Mouse (Mus musculus) erythroblast, embryonic 14.5 days (primary cell): ENCODE data around the gene Ptpn13. TPM values are rescaled to one million over a fixed set of nuclear protein-coding genes. Genes with fewer than 3 reads are reported as not detected.

Experiments used
- H3K27me3 ChIP-seq: 2 replicates; pipeline ENCODE4 v1.6.1; 2012; ENCODE audit warnings: inconsistent platforms; ENCODE audit not compliant: control insufficient read depth
- H3K36me3 ChIP-seq: 2 replicates; pipeline ENCODE4 v1.6.1; 2012; ENCODE audit warnings: mild to moderate bottlenecking, inconsistent platforms; ENCODE audit not compliant: control insufficient read depth
- H3K4me1 ChIP-seq: 2 replicates; pipeline ENCODE4 v1.6.1; 2012; ENCODE audit warnings: inconsistent platforms; ENCODE audit not compliant: control insufficient read depth
- H3K4me3 ChIP-seq: replicated peaks from 2 replicates; pipeline ENCODE3; 2012; ENCODE audit warnings: moderate library complexity, mild to moderate bottlenecking, inconsistent platforms
- H3K9me3 ChIP-seq: 2 replicates; pipeline ENCODE4 v1.6.1; 2012; ENCODE audit warnings: low read length, inconsistent platforms, mixed read lengths; ENCODE audit not compliant: control insufficient read depth
- GATA1 ChIP-seq: IDR thresholded peaks from 2 replicates; pipeline ENCODE4 v1.6.1; 2012; ENCODE audit warnings: low read length, inconsistent platforms, mixed read lengths
- TAL1 ChIP-seq: IDR thresholded peaks from 3 replicates; pipeline ENCODE4 v1.6.1; 2012; ENCODE audit warnings: low read length, inconsistent platforms, mixed read lengths
- polyA plus RNA-seq: library from polyadenylated mRNA; stranded (reverse); fragments of >175 nt; gene quantifications from 2 replicates; pipeline ENCODE4 v1.2.3, GENCODE M21; 2012

The Ptpn13 gene
- polyA plus RNA-seq, 1 experiment = 0.01 TPM

GRCm38 (mm10) chr5:103436039-103436944, 11.3 kb downstream of the Ptpn13 start:
- peaks cover 4% of the 10 kb centered on the region for H3K4me1 ChIP-seq
- TF ChIP-seq TAL1 = no peak
- no peaks in the 10 kb centered on the region for H3K36me3 ChIP-seq
- H3K9me3 ChIP-seq = no peaks in the 10 kb centered on the region
- no peak overlapping the region for H3K4me3 ChIP-seq
- no peaks in the 10 kb centered on the region for H3K27me3 ChIP-seq

DNA sequence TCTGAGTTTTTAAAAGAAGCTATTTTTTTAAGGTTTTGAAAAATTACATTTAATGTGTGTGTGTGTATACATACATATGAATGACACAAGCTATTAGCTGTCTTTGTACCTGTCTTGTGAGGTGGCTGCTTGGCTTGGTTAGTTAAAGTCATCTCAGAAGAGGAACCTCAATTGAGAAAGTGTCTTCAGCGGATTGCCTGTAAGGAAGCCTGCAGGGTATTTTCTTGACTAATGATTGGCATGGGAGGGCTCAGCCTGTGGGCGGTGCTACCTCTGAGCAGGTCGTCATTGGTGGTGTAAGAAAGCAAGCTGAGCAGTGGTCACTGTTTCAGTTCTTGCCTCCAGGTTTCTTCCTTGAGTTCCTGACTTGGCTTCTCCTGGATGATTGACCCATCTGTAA, 12.7 kb downstream of the Ptpn13 start:
- no peaks in the 10 kb centered on the region for H3K9me3 ChIP-seq
- H3K4me3 ChIP-seq = no peak overlapping the region
- TF ChIP-seq GATA1 = no peak
- TF ChIP-seq TAL1 = no peak
- no peaks in the 10 kb centered on the region for H3K36me3 ChIP-seq
- H3K4me1 ChIP-seq = peaks cover 4% of the 10 kb centered on the region
- no peaks in the 10 kb centered on the region for H3K27me3 ChIP-seq

DNA sequence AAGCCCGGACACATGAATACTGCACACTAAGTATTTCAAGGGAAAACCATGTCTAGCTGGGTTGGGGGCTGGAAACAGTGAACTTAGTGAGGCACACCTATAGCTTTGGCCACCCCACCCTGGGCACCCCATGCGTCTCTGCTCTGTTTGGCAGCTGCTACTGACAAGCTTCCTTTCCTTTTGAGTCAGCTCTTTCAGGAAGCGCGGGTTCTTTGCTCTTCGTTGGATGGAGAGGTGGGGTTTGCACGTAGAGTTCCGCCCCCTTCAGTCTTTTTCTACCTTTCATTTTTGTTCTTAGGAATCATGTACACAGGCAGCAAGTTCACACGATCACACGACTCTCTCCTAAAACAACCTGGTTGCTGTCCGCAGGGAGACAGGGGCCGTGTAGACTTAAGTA, 14.2 kb downstream of the Ptpn13 start:
- Histone ChIP-seq H3K36me3 (no peaks in the 10 kb centered on the region), H3K9me3 (no peaks in the 10 kb centered on the region), H3K27me3 (no peaks in the 10 kb centered on the region), H3K4me3 (no peak overlapping the region), H3K4me1 (peaks cover 4% of the 10 kb centered on the region)
- no peak for TF ChIP-seq TAL1
- no peak for TF ChIP-seq GATA1

DNA sequence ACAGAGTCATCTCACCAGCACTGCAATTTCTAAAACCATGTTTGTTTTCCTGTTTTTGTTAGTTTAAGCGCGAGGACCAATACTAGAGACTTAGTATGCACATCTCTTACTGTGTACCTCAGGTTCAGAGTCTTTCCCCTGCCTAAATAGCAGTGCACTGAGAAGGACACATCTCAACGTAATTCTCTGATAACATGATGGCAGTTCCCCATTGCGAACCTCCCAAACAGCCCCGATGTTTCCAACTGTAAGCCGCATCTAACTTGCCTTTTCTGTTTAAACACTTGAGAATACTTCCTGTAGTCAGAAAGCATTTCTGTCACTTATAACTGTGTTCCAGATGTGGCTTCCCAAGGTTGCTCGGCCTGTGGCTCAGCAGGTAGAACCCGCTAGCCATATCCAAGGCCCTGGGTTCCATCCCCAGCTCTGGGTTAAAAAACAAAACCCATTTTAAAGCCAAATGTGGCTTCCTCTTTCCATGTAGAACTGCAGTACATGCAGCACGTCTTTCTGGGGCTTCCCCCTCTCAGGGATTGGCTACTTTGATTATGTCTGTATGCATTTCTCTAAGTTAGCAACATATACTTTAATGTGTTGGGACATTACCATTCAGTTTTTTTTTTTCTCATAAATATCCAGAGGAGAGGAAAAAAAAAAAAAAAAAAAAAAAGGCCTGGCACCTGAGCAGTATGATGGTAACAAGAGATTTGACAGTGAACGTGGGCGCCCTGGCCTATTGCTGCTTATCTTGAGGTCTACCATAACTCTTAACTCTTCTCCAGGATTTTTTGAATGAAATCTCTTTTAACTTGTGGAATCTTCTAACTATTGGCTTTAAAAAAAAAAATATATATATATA, 15.7 kb downstream of the Ptpn13 start:
- H3K27me3 ChIP-seq = no peaks in the 10 kb centered on the region
- no peak for TF ChIP-seq GATA1
- no peak for TF ChIP-seq TAL1
- H3K36me3 ChIP-seq = no peaks in the 10 kb centered on the region
- H3K4me1 ChIP-seq = peaks cover 4% of the 10 kb centered on the region
- H3K4me3 ChIP-seq = no peak overlapping the region
- H3K9me3 ChIP-seq = no peaks in the 10 kb centered on the region

- TF ChIP-seq TAL1 = no peak
- no peak for TF ChIP-seq GATA1
- Histone ChIP-seq H3K36me3 (no peaks in the 10 kb centered on the region), H3K4me3 (no peak overlapping the region), H3K4me1 (no peaks in the 10 kb centered on the region; the same call in 1 of the 2 replicates), H3K9me3 (no peaks in the 10 kb centered on the region), H3K27me3 (no peaks in the 10 kb centered on the region)
These were observed 16.7 kb downstream of the Ptpn13 start for GRCm38 (mm10) chr5:103441706-103442105.

- no peaks in the 10 kb centered on the region for H3K36me3 ChIP-seq
- H3K4me3 ChIP-seq = no peak overlapping the region
- no peaks in the 10 kb centered on the region for H3K9me3 ChIP-seq
- H3K4me1 ChIP-seq = no peaks in the 10 kb centered on the region; the same call in 1 of the 2 replicates
- H3K27me3 ChIP-seq = no peaks in the 10 kb centered on the region
- TF ChIP-seq GATA1 (no peak), TAL1 (no peak)
These were observed 17.3 kb downstream of the Ptpn13 start for GRCm38 (mm10) chr5:103442269-103442688.

GRCm38 (mm10) chr5:103442921-103443320, 17.9 kb downstream of the Ptpn13 start:
- Histone ChIP-seq H3K4me1 (no peaks in the 10 kb centered on the region; the same call in 1 of the 2 replicates), H3K36me3 (no peaks in the 10 kb centered on the region), H3K4me3 (no peak overlapping the region), H3K9me3 (no peaks in the 10 kb centered on the region), H3K27me3 (no peaks in the 10 kb centered on the region)
- TF ChIP-seq GATA1 (no peak), TAL1 (no peak)

GRCm38 (mm10) chr5:103445383-103445782, 20.4 kb downstream of the Ptpn13 start:
- Histone ChIP-seq H3K9me3 (no peaks in the 10 kb centered on the region), H3K4me3 (no peak overlapping the region), H3K4me1 (no peaks in the 10 kb centered on the region; the same call in 1 of the 2 replicates), H3K36me3 (no peaks in the 10 kb centered on the region), H3K27me3 (no peaks in the 10 kb centered on the region)
- TF ChIP-seq TAL1 (no peak), GATA1 (no peak)
